Mouse (Mus musculus): ENCODE measurements around the gene Ntrk3. TPM values are rescaled to one million over a fixed set of nuclear protein-coding genes. Genes with fewer than 3 reads are reported as not detected.
A peak's percentile ranks its signal among the peaks of the same experiment; 100 is the strongest.

The Ntrk3 gene
- polyA plus RNA-seq, 1 experiment = 91.5 TPM

DNA sequence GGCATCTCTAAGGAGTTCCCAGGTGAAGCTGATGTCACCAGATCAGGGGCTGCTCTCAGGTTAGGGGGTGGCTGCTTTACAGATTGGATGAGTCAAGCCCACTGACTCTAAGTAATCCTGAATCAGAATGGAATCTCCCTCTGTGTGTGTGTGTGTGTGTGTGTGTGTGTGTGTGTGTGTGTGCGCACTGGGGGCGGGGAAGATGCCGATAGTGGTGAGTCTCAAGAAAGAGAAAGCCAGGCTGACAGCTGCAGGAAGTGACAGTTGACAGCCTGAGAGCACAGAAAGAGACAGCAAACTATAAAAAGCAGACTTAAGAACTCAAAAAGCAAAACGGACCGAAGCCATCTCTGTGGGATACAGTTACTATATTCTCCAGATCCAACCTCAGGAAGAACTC, 18.7 kb downstream of the Ntrk3 start:
- no peak overlapping the region for H3K4me3 ChIP-seq (replicated peaks; ENCODE audit: insufficient read depth, low read depth, low read length)
- no peak for DNase-seq
- no peaks in the 10 kb centered on the region for H3K27me3 ChIP-seq (ENCODE audit: control insufficient read depth, insufficient read depth, low read length)
- no peak overlapping the region for H3K27ac ChIP-seq (ENCODE audit: insufficient read depth, low read length)
- 77% methylated on average over 5 of the region's 5 CpGs for WGBS
- H3K4me1 ChIP-seq (ENCODE audit: control insufficient read depth, insufficient read depth, low read length) = peaks cover 7% of the 10 kb centered on the region
- TF ChIP-seq CTCF (IDR thresholded peaks at IDR 0.05; ENCODE audit: borderline replicate concordance, insufficient read depth, low read depth, low read length) (no peak), POLR2A (IDR thresholded peaks at IDR 0.05; ENCODE audit: borderline replicate concordance, insufficient read depth, low read length) (no peak)

DNA sequence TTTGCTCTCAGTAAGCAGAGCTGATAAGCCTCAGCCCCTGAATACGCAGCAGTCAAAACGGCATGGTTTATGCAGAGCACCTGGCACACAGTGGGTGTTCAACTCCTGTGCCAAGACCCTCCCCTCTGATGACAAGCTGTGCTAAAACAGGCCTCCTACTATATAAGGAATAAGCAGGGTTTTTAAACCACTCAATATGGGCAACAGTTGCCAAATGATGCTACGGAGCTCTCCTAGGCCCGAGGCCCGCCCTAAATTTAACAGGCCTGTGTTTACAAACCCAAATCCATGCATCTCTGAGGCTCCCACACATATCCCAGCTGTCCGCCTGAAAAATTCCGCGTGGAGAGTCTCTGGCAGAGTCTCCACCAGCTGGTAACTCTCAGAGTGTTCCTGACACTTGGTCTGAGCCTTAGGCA, 19.6 kb downstream of the Ntrk3 start:
- Histone ChIP-seq H3K4me3 (replicated peaks; ENCODE audit: insufficient read depth, low read depth, low read length) (no peak overlapping the region), H3K27me3 (ENCODE audit: control insufficient read depth, insufficient read depth, low read length) (no peaks in the 10 kb centered on the region), H3K27ac (ENCODE audit: insufficient read depth, low read length) (no peak overlapping the region), H3K4me1 (ENCODE audit: control insufficient read depth, insufficient read depth, low read length) (peaks cover 7% of the 10 kb centered on the region)
- DNase-seq = peak; percentile 76 to 79
- TF ChIP-seq CTCF (IDR thresholded peaks at IDR 0.05; ENCODE audit: borderline replicate concordance, insufficient read depth, low read depth, low read length) (no peak), POLR2A (IDR thresholded peaks at IDR 0.05; ENCODE audit: borderline replicate concordance, insufficient read depth, low read length) (no peak)
- 9% methylated on average over 8 of the region's 8 CpGs for WGBS

DNA sequence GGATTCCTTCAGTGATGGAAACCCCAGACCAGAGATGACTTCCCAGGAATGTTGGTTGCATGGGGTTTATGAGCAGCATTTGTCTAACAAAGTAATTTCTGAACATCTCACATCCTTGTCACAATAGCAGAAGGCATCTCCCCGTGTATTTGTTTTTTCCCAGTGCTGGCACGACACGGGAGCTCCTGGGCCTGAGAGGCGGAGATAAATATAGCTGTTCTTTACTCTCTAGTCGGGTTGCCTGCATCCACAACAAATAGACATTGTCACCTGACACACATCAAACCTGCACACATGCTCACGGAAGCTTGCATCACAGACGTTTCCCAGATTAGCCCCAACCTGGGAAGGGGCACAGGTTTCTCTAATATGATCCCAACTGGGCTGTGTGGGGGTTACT, 30.1 kb downstream of the Ntrk3 start:
- H3K4me1 ChIP-seq (ENCODE audit: control insufficient read depth, insufficient read depth, low read length) = no peaks in the 10 kb centered on the region
- no peak overlapping the region for H3K27ac ChIP-seq (ENCODE audit: insufficient read depth, low read length)
- no peak for DNase-seq
- no peak for TF ChIP-seq CTCF (IDR thresholded peaks at IDR 0.05; ENCODE audit: borderline replicate concordance, insufficient read depth, low read depth, low read length)
- TF ChIP-seq POLR2A (IDR thresholded peaks at IDR 0.05; ENCODE audit: borderline replicate concordance, insufficient read depth, low read length) = no peak
- H3K4me3 ChIP-seq (replicated peaks; ENCODE audit: insufficient read depth, low read depth, low read length) = no peak overlapping the region
- no peaks in the 10 kb centered on the region for H3K27me3 ChIP-seq (ENCODE audit: control insufficient read depth, insufficient read depth, low read length)
- WGBS = 53% methylated on average over 7 of the region's 7 CpGs

DNA sequence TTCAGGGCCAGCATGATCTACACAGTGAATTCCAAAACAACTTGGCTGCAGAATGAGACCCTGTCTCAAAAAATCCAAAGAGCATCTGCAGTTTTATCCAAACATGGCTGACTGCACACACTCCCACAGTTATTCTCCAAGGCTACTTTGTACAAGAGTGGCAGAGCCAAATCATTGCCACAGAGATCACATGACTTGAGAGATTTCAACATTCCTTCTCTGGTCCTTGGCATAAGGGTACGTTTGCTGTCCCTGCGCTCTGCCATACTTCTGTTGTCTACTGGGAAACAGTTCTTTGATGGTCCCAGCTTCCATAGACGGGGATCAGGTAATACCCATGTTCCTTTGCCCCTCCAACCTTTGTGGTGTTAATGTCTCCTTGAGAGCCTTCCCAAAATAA, 30.7 kb downstream of the Ntrk3 start:
- Histone ChIP-seq H3K27me3 (ENCODE audit: control insufficient read depth, insufficient read depth, low read length) (no peaks in the 10 kb centered on the region), H3K27ac (ENCODE audit: insufficient read depth, low read length) (no peak overlapping the region), H3K4me3 (replicated peaks; ENCODE audit: insufficient read depth, low read depth, low read length) (no peak overlapping the region), H3K4me1 (ENCODE audit: control insufficient read depth, insufficient read depth, low read length) (no peaks in the 10 kb centered on the region)
- TF ChIP-seq CTCF (IDR thresholded peaks at IDR 0.05; ENCODE audit: borderline replicate concordance, insufficient read depth, low read depth, low read length) (no peak), POLR2A (IDR thresholded peaks at IDR 0.05; ENCODE audit: borderline replicate concordance, insufficient read depth, low read length) (no peak)
- no peak for DNase-seq
- 68% methylated on average over 3 of the region's 3 CpGs for WGBS

DNA sequence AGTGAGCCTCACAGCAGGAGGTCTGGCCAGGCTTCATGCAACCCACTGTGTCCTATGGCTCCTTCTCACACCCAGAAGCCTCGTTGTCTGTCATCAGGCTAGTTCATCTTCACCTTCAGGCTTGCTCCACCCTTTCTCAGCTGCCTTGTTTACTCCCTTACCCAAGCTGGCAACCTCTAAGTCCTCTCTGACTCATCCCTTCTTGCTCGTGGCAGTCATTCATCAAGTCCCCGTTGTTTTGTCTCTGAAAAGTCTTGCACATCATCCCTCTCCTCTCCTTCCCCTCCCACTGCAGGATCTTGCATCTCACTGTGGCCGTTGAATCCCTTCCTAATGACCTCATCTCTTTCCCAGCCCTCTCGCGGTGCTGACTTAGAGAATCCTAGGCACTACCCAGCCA, 35.1 kb downstream of the Ntrk3 start:
- no peak overlapping the region for H3K4me3 ChIP-seq (replicated peaks; ENCODE audit: insufficient read depth, low read depth, low read length)
- no peaks in the 10 kb centered on the region for H3K27me3 ChIP-seq (ENCODE audit: control insufficient read depth, insufficient read depth, low read length)
- 53% methylated on average over 6 of the region's 6 CpGs for WGBS
- no peak for TF ChIP-seq POLR2A (IDR thresholded peaks at IDR 0.05; ENCODE audit: borderline replicate concordance, insufficient read depth, low read length)
- TF ChIP-seq CTCF (IDR thresholded peaks at IDR 0.05; ENCODE audit: borderline replicate concordance, insufficient read depth, low read depth, low read length) = no peak
- no peak for DNase-seq
- H3K27ac ChIP-seq (ENCODE audit: insufficient read depth, low read length) = no peak overlapping the region
- no peaks in the 10 kb centered on the region for H3K4me1 ChIP-seq (ENCODE audit: control insufficient read depth, insufficient read depth, low read length)

DNA sequence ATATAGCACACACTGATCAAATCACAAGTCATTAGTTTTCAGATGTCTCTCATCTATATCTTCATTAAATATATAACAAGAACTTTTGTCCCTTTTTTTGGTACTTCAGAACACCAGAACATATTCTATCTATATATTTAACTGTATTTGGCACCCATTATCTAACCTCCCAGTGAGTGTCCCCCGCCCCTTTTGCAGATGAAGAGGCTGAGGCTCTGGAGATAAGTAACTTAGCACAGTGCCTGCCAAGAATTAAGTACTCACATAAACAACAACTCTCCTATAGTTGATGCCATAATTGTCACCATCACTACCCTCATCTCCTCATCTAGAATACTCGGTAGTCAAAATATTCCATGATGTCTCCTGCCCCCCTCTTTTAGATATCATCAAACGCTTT, 42.6 kb downstream of the Ntrk3 start:
- Histone ChIP-seq H3K4me1 (ENCODE audit: control insufficient read depth, insufficient read depth, low read length) (no peaks in the 10 kb centered on the region), H3K4me3 (replicated peaks; ENCODE audit: insufficient read depth, low read depth, low read length) (no peak overlapping the region), H3K27ac (ENCODE audit: insufficient read depth, low read length) (no peak overlapping the region), H3K27me3 (ENCODE audit: control insufficient read depth, insufficient read depth, low read length) (no peaks in the 10 kb centered on the region)
- TF ChIP-seq POLR2A (IDR thresholded peaks at IDR 0.05; ENCODE audit: borderline replicate concordance, insufficient read depth, low read length) (no peak), CTCF (IDR thresholded peaks at IDR 0.05; ENCODE audit: borderline replicate concordance, insufficient read depth, low read depth, low read length) (no peak)
- 87% methylated on average over 3 of the region's 3 CpGs for WGBS
- no peak for DNase-seq

DNA sequence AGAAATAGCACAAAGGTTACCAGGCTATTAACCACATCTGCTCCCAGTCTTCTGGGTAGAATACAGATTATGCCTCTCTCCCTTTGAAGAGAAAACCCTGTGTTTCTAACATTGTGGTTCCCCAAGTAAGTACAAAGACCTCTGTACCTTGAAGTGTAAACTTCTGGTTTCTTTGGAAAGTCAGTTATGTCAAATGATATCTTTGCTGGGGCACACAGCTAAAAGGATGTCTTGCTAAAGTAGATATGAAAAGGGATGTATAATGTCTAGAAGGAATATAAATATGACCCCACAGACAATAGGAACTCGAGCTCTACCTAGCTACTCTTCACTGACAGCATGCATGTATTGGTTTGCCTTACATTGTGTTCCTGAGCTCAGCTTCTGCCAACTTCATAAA, 44.7 kb downstream of the Ntrk3 start:
- H3K27me3 ChIP-seq (ENCODE audit: control insufficient read depth, insufficient read depth, low read length) = no peaks in the 10 kb centered on the region
- WGBS = 55% methylated on average over 1 of the region's 1 CpGs
- no peaks in the 10 kb centered on the region for H3K4me1 ChIP-seq (ENCODE audit: control insufficient read depth, insufficient read depth, low read length)
- no peak for DNase-seq
- H3K4me3 ChIP-seq (replicated peaks; ENCODE audit: insufficient read depth, low read depth, low read length) = no peak overlapping the region
- no peak overlapping the region for H3K27ac ChIP-seq (ENCODE audit: insufficient read depth, low read length)
- TF ChIP-seq CTCF (IDR thresholded peaks at IDR 0.05; ENCODE audit: borderline replicate concordance, insufficient read depth, low read depth, low read length) (no peak), POLR2A (IDR thresholded peaks at IDR 0.05; ENCODE audit: borderline replicate concordance, insufficient read depth, low read length) (no peak)

DNA sequence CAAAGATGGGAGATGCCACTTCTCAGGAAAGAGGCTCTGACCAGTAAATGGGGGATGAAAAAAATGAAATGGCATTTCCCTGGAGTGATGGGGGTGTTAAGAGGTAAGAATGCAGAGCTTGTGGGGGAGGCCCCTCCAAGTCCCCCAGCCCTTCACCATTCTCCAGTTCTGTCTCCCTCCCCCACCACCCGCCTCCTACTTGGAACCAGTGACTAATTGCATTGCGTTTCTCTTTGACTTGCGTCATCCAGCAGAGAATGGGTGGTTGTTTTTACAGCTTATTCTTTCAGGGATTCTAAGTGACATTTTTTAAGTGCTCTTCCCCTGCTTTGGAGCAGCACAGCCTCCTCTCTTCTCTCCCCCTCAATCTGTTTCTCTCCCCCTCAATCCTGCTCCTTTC, 46.9 kb downstream of the Ntrk3 start:
- Histone ChIP-seq H3K4me3 (replicated peaks; ENCODE audit: insufficient read depth, low read depth, low read length) (no peak overlapping the region), H3K4me1 (ENCODE audit: control insufficient read depth, insufficient read depth, low read length) (no peaks in the 10 kb centered on the region), H3K27me3 (ENCODE audit: control insufficient read depth, insufficient read depth, low read length) (no peaks in the 10 kb centered on the region), H3K27ac (ENCODE audit: insufficient read depth, low read length) (no peak overlapping the region)
- no peak for TF ChIP-seq CTCF (IDR thresholded peaks at IDR 0.05; ENCODE audit: borderline replicate concordance, insufficient read depth, low read depth, low read length)
- TF ChIP-seq POLR2A (IDR thresholded peaks at IDR 0.05; ENCODE audit: borderline replicate concordance, insufficient read depth, low read length) = no peak
- DNase-seq = no peak
- 74% methylated on average over 3 of the region's 3 CpGs for WGBS

All from cerebellum, adult 2 months (tissue).